Mouse (Mus musculus) urinary bladder, postnatal 10 days (tissue): ENCODE data around the gene Mocs1.

Experiments
- DNase-seq: peaks from one replicate; pipeline ENCODE4 v3.0.0; 2022; ENCODE audit warnings: low spot score

Gene Mocs1

GRCm38 (mm10) chr17:49428239-49428688, at the start of gene Mocs1:
Mocs1 (plus strand) TSS chr17:49428362.
- peak; percentile 73 for DNase-seq

DNA sequence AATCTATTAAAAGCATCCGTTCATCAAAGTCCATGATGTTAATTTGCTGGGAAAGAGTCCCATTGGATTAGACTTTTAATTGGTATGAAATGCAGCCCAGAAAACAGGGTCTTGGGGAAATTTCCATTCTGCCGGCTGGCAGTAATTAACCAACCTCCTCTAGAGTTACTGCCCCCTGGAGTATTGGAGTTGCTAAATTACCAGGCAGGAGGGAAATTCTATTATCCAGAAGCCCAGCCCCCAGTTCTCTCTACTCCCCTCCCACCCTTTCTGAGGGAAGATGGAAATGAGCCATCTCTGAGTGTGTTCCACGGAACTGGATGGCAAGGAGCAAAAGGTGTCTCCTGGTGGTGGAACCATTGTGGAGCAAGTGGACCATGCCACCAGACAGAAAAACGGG, 48.5 kb upstream of the Mocs1 start:
- DNase-seq = no peak

DNA sequence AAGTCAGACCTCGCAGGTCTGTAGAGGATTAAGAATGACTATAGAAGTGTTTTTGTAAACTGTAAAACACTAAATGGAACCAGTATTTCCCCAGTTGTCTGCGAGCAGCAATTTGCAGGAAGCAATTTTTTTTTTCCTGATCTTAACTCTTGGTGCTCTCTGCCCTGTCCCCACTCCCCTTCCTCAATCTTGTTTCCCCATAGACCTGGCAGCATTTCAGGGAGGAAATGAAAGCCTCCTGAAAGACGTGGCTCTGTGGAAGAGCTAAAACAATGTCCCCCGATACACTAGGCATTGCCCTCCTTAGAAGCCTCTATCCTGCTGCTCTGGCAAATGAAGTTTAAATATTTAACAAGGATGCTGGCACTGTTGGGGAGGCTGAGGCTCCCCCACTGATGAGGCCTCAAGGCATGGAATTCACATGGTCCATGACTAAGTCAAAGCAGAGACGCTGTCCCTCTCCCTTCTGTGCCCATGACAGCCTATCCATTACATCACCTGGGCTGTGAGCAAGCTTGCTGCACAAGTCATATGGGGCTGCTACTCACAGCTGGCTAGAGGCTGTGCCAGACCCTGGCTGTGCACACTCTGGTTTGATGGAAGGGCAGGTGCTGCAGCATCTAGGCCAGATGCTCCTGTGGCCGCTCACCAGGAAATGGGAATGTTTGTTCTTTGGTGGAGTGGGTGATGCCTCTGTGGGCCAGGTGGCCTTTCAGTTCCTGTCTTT, 43.8 kb upstream of the Mocs1 start:
- DNase-seq = no peak

- DNase-seq = no peak
These were observed 40.4 kb upstream of the Mocs1 start for GRCm38 (mm10) chr17:49387741-49388140.

DNA sequence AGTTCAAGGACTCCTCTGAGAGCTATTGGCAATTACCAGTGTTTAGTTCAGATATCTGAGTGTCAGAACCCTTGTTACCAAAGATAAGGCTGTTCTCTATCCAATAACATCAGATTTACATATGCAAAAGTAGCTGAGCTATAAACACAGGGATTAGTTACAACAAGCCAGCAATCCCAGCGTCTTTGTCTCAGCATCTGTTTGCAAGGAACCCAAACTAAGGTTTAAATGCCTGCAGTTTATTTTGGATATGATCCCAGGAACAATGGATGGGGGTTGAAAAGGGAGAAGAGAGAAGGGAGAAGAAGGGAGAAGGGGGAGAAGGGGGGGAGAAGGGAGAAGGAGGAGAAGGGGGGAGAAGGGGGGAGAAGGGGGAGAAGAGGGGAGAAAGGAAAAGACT, 35.4 kb upstream of the Mocs1 start:
- DNase-seq = no peak

GRCm38 (mm10) chr17:49394836-49395235, 33.3 kb upstream of the Mocs1 start:
- no peak for DNase-seq

DNA sequence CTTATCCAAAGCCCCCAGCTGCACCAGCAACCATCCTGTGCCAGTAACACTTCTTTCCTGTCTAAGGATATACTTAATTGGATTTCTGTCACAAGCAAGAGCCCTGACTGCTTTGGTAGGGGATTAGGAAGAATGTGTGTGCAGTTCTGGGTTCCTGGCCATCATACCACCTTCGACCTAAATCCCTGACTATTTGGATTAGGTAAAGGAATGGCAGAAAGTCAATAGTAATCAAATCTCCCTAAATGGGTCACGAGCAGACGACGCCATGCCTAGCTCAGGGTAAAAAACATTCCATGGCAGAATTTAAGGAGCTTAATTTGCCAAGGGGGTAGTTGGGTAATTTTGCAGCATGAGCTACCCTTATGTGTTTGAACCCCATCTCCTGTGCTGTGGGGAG, 28.6 kb upstream of the Mocs1 start:
- no peak for DNase-seq

- DNase-seq = peak; percentile 20
These were observed 28.0 kb upstream of the Mocs1 start for GRCm38 (mm10) chr17:49400130-49400529.

- no peak for DNase-seq
These were observed 25.0 kb upstream of the Mocs1 start for GRCm38 (mm10) chr17:49403151-49403550.

- no peak for DNase-seq
These were observed 22.2 kb upstream of the Mocs1 start for GRCm38 (mm10) chr17:49405927-49406326.

DNA sequence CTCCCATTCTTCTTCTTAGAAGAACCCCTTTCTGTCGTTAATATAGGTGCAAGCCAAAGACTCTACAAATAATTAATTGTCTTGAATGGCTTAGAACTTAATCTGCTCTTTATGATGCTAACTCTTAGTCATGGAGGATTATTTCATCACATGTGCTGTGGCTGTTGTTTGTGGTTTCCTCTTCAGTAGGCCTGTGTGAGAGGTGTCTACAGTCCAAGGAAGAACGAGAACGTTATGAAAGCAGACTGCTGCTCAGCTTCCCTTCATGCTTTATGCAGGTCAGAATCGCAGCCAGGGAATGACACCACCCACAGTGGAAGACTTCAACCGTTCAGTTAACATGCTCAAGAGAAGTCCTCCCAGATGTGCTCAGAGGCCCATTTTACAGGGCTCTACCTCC, 15.2 kb upstream of the Mocs1 start:
- no peak for DNase-seq

GRCm38 (mm10) chr17:49413554-49413953, 14.6 kb upstream of the Mocs1 start:
- DNase-seq = no peak

DNA sequence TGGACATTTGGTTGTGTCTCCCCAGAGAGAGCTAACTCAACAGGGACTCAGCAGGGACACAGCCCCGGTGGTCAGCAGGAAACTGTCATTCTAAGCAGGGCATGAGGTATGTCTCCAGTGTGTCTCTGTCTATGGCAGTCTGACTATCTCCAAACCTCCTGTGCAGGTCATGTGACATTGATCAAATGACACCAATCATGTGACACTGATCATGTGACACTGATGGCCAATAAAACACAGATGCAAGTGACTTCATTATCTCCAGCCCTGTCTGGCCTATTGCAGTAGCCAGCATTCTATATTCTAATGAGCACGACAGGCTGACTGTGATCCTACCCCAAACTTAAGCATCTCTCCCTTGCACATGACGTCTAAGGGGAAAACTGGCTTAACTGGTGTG, 11.9 kb upstream of the Mocs1 start:
- DNase-seq = no peak

DNA sequence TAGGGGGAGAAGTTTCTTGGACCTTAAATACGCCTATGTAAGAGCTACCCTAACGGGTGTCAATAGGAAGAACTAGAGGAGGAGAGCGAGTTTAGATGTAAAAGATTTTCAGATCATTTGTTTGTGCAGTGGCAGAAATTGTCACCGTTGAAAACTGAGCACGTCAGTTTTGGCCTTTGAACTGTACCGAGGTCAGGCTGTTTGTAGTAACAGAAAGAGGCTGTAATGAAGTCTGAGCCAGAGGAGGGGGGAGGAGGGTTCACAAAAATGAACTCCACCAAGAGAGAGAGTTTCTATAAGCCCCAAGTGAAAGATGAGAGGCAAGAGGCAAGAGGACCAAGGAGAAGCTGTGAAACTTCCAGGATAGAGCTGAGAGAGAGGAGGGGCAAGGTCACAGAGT, 8.3 kb upstream of the Mocs1 start:
- DNase-seq = no peak

- DNase-seq = no peak
These were observed 5.7 kb upstream of the Mocs1 start for GRCm38 (mm10) chr17:49422286-49423066.

DNA sequence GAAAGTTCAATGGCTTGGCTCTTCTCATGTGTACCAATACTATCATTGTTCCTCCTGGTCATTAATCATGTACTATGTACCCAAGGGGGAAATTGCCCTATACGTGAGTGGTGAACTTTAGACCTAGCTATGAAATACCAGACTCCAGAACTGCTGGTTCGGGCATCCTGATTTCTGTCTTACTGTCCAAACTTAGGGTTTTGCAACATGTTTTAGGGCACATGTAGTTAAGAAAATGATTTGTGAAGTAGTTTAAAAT, 5.2 kb upstream of the Mocs1 start:
- no peak for DNase-seq

DNA sequence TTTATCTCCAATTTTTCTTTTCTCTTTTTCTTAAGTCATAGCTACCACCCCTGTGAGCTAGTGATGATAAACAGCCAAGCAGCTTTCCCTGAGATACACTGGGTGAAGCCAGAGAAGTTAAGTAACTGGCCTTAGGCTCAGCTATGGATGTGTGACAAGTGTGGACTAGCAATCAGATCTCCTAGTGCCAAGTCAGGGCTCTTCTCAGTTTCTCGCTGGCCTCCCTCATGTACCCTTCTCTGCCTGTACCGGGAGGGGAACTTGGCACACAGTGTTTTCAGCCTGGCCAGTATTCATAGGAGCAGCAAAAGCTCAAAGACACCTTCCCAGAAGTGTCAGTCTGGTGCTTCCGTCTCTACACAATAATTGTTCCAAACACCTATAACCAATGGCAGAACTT, 4.3 kb upstream of the Mocs1 start:
- DNase-seq = no peak

- no peak for DNase-seq
These were observed 427 bp upstream of the Mocs1 start for GRCm38 (mm10) chr17:49427631-49428238.

DNA sequence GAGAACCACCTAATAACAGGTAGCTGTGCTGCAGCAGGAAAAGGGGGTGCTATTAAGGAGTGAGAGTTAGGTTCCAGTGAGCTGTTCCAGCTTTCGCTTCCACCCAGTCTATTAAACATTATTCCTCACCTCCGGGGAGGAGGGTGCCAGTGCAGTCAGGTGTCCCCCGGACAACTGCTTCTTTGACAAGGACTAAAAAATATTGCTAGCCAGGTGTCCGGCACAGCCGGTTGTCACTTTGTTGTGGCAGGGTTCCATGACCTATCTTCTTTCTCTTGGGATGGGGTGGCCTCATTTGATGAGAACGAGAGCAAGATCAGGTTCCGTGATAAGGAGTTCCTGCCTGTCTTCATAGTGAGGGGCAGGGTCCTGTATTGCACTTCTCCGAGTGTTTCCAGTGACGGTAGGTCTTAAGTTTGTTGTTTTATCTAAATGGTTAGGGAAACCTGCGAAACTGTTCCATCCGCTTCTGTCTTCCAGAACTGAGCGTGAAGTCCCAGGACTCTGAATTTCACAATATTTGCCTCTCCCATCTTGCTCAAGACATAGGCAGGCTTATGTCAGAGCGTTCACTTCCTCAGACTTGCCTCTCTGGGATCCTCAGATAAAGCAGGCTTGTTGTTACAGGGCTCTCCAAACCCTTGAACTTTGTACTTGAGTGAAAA, 721 bp downstream of the Mocs1 start:
- no peak for DNase-seq

- DNase-seq = no peak
These were observed 1.4 kb downstream of the Mocs1 start for GRCm38 (mm10) chr17:49429471-49430129.

DNA sequence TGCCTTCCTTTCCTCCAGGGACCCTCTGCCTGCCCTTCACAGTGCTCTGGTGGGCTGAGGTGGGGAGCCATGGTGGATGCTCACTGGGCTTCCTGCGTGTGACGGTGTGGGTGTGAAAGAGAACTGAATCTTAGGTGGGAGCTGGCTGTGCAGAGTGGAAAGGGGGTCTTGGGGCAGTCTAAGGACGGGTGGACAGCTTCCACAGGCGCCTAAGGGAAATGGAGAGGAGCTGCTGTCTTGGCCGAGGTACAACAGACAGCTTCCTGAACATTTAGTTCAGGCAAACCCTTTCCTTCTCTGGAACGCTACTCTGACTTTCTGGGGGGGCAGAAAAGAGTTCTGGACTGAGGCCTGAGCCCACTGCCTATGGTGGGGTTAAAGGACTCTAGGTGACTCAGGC, 2.0 kb downstream of the Mocs1 start:
- DNase-seq = no peak

DNA sequence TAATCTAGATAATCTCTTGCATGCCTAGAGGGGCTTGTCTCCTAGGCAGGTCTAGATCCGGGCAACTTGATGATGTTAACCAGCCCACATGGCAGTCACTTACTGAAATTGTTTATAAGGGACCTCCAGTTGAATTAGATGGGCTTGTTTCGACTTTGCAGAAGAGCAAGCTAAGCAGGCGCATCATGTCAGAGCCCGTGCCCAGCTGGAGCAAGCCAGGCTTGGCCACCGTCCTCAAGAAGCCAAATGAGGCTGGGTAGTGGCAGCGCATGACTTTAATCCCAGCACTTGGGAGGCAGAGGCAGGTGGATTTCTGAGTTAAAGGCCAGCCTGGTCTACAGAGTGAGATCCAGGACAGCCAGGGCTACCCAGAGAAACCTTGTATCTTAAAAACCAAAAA, 3.0 kb downstream of the Mocs1 start:
- no peak for DNase-seq
